Mouse (Mus musculus) cerebellum, postnatal 36 days (tissue): ENCODE measurements around the gene 9230104L09Rik.

ENCODE experiments used
- DNase-seq, 2 experiments: peaks; one replicate each; pipeline ENCODE4 v3.0.0; 2021 to 2022; ENCODE audit warnings: mixed read lengths in 2 of 2

Gene 9230104L09Rik

DNA sequence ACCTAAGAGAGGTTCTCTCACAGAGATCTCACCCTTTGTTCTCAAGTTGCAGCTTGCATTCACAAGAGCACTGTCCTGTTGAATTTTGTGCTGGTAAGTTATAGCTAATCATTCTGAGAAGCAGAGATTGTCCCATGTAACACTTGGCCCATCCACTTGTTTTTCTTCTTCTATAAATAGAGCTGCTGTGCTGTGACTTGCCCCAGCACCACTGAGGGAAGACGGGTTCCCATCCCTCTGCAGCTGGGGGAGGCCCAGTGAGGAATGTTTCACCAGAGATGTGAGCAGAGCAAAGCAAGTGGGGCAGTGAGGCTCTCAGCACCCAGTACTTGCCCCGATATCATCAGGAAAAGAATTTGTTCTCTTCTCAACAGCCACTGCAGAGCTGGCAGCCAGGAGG lies at the start of gene 9230104L09Rik:
Gene 9230104L09Rik (minus strand): TSS at position 73 of the 400 bp plus-strand sequence.
- DNase-seq, result no peak

DNA sequence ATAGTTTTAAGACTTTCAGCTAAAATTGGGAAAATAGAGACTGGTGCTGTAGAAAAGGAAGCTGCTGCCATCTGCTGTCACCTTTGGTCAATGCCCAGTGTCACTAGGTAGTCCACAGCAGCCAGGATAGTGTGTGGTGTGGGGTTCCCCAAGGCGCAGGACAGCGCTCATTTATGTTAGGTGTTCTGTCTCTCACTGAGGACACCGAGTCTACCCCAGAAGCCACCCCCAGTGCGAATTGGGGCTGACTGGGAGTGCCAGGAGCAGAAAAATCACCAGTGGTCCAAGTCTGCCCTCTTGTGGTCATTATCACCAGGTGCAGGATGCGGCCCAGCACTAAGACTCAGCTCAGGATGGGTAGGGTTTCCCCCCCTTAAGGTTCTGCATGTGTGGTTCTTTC lies 37.4 kb upstream of the 9230104L09Rik start:
- peak; percentile 58 to 61 for DNase-seq

GRCm38 (mm10) chr2:148900305-148900704 lies 35.5 kb upstream of the 9230104L09Rik start:
- DNase-seq, result no peak

DNA sequence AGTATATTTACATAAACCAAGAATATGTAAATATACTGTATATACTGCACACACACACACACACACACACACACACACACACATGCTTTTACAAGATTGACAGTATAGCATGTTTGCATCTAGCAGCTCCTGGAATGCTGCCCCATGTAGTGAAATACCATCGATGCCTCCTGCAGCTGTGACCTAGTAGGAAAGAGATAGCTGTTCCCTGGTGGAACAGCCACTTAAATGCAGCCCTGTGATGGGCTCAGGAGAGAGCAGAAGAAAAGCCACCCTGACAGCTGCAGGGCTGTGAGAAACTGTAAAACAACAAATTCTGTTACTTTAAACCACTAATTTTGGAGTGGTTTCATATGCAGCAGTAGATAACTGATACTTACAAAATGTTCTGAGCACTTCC lies 31.4 kb upstream of the 9230104L09Rik start:
- DNase-seq, result no peak

- no peak for DNase-seq
These were observed 28.3 kb upstream of the 9230104L09Rik start for GRCm38 (mm10) chr2:148893107-148893506.

DNA sequence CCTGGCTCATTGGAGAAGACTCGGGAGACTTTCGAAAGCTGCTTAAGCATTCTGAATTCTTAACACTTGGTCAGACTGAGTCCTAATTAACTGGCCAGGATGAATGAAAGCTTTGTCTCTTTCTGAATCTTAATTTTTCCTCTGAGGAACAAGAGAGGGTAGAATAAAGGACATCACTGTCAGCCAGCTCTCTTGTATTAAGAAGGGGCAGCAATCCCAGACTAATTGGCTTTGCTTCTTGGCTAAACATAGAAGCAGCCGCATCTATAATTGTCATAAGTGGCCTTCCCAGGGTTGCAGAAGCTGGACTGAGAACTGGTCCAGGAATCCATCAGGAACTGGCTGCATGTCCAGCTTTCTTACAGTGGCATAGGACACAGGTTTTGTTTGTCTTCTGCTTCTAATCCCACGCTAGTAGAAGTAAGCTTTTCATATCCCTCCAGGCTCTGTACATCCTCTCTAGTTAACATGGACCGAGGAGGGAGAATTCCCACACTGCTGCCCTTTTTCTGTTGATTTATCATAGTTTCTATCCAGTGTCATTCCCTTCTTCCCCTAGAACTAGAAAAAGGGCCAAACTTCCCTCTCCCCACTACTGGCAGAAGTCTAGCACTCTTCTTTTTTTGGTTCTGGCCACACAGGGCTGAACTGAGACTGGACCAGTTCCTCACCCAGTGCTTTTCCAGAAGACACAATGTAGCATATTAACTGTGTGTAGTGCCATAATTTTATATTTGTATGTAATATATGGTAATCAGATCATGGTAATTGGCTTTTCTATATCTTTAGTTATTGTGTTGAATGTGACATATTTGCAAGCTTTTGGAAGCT lies 25.4 kb upstream of the 9230104L09Rik start:
- DNase-seq, result no peak

DNA sequence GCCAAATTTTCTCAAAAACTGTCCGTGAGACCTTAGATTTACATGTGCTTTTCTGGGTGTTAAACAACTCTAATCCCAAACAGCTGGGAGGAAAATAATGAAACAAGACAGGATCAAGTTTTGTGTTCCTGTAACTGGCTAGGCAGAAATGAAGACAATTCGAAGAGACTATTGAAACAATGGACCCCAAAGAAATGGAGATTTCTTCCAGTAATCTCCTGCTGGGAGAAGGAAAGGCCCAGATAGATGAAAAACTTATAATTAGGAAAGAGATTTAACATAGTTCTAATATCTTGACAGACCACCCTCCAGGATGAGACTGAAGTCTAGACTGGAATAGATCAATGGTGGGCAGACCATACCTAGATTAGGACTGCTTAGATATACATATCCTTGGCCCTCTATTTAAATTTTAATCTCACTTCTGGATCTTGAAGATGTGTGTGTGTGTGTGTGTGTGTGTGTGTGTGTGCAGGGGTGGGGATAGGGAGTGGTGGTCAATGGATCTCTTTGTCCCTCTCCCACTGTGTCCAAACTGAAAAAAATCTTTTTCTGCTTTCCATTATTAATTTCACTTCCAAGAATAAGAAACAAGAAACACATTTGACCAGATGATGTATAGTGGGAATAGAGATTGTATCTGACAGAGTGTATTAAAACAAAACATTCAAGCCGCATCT lies 24.6 kb upstream of the 9230104L09Rik start:
- no peak for DNase-seq

DNA sequence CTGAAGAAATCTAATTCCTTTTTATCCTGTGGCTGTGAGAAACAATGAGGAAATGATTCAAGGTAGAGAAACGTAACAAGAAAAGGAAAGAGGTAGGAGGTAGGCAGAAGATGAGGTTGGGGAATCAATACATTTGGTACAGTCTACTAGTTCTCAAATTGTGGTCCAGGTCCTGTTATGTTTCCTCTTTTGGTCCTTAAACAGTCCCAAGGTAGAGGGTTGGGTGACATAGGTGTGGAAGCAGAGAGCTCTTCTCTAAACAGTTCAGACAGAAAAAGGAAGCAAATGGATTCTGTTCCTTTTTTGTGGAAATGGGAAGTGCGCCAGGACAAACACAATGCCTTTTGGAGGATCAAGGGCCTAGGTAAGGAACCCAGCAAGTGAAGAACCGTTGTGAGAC lies 24.0 kb upstream of the 9230104L09Rik start:
- no peak for DNase-seq

GRCm38 (mm10) chr2:148884738-148885137 lies 19.9 kb upstream of the 9230104L09Rik start:
- DNase-seq, result no peak

GRCm38 (mm10) chr2:148879199-148879598 lies 14.4 kb upstream of the 9230104L09Rik start:
- no peak for DNase-seq

DNA sequence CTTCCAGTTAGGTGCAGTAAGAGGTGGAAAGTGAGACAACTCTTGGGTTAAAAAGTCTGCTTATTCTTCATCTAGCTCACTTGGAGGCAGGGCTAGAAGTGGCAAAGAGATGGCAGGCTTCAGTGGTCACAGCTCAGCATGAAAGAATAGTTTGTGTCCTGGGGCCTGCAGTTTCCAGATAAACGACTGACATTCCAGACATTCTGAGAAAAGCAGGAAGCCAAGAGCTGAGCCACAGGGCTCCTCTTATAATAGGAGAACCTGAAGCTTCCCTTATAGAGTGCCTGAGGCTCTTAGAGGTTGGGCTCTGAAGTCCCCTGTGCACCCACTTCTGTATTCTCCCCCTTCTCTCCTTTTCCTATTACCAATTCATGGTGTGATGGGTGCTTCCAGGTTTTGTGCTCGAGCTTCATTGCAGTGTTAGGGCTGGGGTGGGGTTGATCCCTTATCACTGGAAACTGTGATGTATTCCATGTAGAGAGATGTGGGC lies 13.8 kb upstream of the 9230104L09Rik start:
- DNase-seq, result no peak

DNA sequence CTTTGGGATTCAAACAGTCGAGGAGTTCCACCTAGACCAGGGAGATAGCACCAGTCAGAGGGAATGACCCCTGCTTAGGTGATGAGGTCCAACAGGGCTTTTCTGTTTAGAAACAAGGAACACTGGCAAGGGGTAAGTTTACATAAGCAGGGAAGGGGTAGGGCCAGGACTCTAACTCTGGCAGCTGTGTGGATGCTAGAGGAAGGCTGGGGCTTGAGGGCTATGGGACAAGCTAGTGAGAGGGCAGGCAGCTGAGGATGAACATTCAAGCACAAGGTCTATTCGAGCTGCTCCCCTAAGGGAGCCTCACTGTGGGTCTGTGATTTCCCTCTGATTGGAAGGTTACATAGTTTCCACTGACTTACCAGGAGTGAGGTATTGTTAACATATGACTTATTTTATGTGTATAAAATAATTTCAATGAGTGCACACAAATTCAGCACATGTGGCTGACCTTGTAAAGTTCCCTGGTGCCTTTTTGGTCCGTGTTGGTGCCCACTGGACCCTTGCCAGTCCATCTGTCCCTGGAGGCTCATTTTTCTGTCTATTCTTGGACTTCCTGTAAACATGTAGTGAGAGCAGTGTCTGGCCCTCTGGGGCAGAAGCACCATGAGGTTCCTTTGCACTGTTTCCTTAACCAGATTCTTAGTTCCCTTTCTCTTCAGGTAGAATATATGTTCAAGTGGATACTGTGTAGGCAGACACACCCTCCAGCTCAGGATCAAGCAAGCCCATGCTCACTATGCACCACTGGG lies 12.4 kb upstream of the 9230104L09Rik start:
- no peak for DNase-seq

- peak; percentile 81 to 87 for DNase-seq
These were observed 10.5 kb upstream of the 9230104L09Rik start, which contains the start of gene Cst3 for GRCm38 (mm10) chr2:148875335-148875811. Gene Cst3 (minus strand): TSS chr2:148875692.

GRCm38 (mm10) chr2:148874617-148875334 lies 9.9 kb upstream of the 9230104L09Rik start:
- peak; percentile 21 for DNase-seq

GRCm38 (mm10) chr2:148874224-148874616 lies 9.4 kb upstream of the 9230104L09Rik start:
- DNase-seq, result no peak

DNA sequence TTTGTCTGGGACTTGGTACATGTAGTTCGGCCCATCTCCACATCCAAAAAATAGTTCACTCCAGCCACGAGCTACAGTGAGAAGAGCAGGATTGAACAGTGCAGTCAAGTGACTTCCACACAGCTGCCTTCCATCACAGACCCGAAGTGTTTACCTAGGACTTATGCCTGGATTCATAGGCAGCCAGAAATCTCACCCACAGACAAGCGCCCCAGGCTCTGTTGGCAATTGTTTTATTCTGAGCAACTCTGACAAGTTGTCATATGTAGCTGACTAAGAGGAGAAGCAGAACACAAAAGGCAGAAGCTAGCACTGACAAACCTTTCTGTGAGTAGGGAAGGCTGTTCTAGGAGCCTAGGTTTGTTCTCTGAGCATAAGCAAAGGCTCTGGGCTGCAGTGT lies 8.0 kb upstream of the 9230104L09Rik start:
- DNase-seq, result no peak

- DNase-seq, result no peak
These were observed 5.7 kb upstream of the 9230104L09Rik start for GRCm38 (mm10) chr2:148870526-148870925.

DNA sequence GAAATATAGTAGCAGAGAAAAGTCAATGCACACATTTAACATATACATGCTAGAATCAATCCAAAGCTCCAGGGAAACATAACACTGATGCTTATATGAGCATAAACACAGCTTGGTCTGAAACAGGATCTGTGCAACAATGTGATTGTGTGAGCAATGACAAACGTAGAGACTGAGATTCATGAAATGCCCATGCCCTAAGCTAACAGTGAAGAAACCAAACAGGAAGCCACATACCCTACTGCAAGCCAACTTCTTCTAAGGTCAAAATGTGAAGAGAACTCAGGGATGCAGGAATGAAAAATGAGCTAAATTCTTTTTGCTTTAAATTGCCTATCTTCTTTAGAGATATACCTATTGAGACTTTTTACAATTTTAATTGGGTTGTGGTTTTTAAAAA lies 4.1 kb upstream of the 9230104L09Rik start:
- DNase-seq, result no peak

DNA sequence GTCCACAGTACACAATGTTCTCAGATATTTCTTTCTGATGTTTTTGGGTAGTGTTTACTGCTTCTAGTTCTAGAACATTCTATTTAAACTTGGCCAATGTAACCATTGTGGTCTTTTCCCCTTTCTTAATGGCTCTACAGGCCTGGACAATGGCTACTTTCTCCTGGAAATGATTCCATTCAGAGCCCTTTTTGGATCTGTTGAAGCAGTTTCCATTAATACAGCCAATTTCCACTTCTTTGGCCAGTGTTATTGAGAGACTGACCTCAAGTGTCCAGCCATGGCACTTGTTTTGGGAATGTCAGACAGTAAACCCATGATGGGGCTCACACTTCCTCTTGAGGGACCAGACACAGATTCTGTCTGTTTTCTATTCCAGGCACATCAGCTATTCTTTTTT lies 3.1 kb downstream of the 9230104L09Rik start:
- no peak for DNase-seq

DNA sequence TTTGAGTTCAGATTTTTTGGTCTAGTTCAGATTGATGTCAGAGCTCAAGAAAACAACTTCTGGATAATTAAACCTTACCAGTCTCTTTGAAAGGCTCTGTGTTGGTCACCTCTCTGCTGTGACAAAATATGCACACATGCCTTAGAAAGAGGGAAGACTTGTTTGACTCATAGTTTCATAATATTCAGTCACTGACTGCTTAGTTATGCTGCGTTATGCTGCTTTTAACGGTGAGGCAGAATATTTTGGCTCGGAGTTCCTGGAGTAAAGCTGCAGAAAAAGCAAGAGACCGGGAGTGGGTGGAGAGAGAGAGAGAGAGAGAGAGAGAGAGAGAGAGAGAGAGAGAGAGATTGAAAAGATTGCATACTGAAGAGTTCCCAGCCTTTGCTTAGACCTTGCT lies 3.8 kb downstream of the 9230104L09Rik start:
- DNase-seq, result no peak

GRCm38 (mm10) chr2:148857506-148857905 lies 7.3 kb downstream of the 9230104L09Rik start:
- no peak for DNase-seq
